Mouse (Mus musculus) erythroblast, adult 5-6 weeks (primary cell): ENCODE measurements around the gene Gpc6. TPM values are rescaled to one million over a fixed set of nuclear protein-coding genes. Genes with fewer than 3 reads are reported as not detected.

Experiments
- ATAC-seq: replicated peaks from 2 replicates; pipeline ENCODE4 v1.8.0; 2016; ENCODE audit warnings: moderate number of reproducible peaks, mild to moderate bottlenecking, moderate TSS enrichment, inconsistent platforms; ENCODE audit not compliant: poor library complexity, low FRiP score, severe bottlenecking
- total RNA-seq, 2 experiments: library from RNA; stranded (forward) in 1 of 2; stranded (reverse) in 1 of 2; fragments of 150-400 nt in 1 of 2; fragments of 200-764, 138-1000 nt in 1 of 2; gene quantifications; 2 replicates each; pipeline versions ENCODE4 v1.2.3 to v1.2.4; 2015 to 2017; ENCODE audit warnings: low replicate concordance in 2 of 2

Gene Gpc6
- total RNA-seq, 2 experiments from 2014 or later: not detected

DNA sequence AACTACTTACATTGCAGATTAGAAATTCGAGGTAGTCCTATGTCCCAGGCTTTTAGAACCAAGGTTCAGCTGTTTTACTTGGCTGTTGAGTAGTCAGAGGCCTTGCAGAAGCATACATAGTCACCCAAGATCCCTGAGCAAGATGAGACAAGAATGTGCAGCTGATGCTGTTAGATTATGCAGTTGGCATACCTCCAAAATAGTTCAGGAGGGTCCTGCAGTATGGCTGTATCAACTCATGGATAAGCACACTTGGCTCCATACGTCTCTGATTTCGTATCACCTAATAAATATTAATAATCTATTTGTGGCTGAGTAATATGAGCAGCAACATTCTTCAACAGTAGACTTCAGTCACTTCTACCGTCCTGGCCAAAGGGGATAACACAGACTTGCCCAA lies 737.1 kb downstream of the Gpc6 start:
- ATAC-seq: no peak

DNA sequence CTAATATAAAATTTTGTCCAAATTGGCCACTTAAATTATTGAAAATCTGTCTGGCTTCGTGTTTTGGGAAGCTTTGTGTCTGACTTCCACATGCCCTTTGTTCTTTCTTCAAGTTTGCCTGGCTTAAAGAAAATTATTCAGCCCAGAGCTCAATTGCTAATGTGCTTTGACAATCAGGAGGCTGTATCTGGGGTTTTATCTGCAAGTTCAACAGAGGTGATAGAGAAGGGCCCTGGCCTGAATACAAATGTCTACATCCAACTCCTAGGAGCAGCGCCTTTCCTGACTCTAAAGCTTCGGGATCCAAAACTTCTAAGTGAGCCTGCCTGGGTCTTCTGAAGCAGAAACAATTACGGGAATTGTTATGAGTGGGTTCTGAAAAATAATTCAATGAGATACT lies 739.7 kb downstream of the Gpc6 start:
- ATAC-seq: no peak

- no peak for ATAC-seq
Measured at GRCm38 (mm10) chr14:117666126-117666525, 741.0 kb downstream of the Gpc6 start.

DNA sequence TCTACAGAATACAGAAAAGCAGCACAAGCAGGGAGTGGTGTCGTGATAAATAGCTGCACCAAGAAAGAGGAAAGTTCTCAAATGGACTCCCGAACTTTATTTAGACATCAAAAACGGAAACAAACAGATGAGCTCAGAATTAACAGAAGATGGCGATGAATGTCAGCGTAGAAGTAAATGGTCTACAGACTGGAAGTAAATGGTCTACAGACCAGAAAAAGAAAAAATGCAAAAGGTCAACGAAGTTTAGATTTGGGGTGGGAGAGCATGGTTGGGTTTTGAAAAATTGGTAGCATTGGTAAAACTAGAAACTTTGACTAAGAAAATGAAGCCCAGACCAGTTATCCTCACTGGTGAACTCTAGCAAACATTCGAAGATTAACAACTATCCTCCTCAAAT lies 748.4 kb downstream of the Gpc6 start:
- ATAC-seq: no peak

DNA sequence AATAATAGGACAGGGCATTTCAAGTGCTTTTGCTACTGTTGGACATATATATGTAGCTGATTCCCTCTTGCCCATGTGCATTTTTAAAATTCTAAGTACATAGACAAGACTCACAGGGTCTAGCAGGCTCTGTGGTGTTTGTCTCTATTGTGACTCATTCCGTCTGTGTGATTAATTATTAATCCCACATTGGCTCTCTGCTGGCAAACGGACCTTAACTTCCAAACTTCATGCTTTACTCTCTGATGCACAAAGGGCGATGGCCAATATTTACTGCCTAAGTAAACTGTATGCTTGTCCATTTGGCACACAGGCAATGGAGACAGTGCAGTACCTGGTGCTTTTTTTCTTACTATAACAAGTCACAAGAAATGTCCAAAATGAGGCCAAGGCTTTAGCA lies 749.4 kb downstream of the Gpc6 start:
- no peak for ATAC-seq

DNA sequence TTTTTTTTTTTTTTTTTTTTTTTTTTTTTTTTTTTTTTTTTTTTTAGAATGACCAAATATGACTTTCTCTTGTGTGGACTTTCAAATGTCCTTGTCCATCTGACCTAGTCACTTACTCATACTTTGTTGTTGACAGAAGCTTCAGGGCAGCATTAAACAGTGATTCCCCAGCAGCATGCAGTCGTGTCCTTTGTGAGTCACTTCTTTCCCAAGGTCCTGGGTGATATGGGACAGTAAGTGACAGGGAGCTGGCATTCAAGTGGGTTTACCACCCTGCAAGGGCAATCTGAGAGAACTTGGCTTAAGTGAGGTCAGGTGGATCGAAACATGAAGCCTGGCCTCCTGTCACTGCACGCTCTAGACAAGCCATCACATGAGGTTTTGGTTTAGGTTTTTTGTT lies 754.8 kb downstream of the Gpc6 start:
- no peak for ATAC-seq

DNA sequence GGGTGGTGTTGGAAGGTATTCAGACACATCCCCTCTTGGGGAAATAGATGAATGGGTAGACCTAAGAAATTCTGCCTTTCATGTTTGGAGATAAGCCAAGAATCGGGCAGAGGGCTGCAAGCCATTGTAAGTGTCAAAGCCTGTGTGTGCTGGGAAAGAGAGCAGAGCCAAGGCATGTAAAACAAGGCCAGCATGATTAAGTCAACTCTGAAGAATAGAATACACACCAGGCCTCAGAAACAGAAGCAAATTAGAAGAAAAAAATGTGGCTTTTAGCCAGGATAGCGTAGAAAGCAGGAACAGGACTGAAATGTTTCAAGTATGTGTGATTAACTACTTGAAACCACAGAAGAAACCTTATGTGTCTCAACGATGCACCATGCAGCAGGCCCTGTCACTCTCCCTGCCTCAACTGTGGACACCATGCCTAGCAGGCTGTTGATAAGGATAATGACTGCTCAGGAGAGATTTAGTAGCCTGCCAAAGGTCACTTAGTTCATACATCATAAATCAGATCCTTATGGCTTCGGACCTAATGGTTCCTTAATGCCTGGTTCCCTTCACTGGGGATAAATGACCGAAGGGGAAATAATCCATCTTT lies 756.3 kb downstream of the Gpc6 start:
- ATAC-seq: no peak

- no peak for ATAC-seq
Measured at GRCm38 (mm10) chr14:117683149-117683548, 758.0 kb downstream of the Gpc6 start.

- ATAC-seq: no peak
Measured at GRCm38 (mm10) chr14:117689848-117690247, 764.7 kb downstream of the Gpc6 start.

DNA sequence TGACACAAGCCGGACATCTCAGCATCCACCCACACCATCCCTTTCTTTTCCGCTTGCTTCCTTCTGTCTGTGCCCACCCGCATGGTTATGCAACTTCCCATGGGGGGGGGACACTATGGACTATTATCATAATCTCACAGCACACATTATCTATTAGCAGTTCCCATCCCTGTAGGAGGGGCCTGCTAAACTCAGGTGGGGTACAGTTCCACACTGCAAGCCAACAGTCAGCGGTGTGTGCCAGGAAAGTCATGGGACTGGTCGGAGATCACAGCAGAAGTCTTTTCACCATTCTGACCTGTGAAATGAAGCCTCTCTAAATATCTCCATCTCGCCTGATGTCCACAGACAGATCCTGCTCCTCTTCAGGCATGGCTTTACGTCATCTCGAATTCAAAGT lies 770.5 kb downstream of the Gpc6 start:
- no peak for ATAC-seq

DNA sequence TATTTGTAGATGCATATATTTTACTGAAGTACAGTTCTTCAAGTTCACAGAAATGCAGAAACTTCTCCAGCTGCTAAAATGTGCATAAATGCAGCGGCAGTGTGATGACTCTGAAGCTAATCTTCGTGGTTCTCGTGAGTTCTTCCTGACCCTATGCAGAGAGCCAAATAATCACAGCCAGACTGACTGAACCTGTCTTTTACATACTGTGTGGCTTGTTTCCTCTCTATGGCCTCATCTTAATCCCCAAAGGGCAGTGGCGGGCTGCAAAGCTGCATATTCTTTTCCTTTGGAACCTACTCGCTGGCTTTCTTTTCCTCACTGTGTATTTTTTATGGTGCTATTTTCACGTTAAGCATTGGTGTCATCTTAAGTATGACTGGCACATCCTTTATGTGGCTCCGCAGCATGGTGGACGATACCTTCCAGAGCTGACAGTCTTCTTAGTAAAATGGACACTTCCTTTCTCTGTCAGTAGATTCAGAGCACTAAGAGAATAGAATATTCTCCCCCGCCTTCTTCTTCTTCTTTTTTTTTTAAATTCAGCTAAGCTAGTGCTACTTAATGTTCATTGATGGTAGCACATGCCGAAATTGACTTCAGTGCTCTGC lies 775.7 kb downstream of the Gpc6 start:
- ATAC-seq: no peak

GRCm38 (mm10) chr14:117708817-117709216 lies 783.7 kb downstream of the Gpc6 start:
- no peak for ATAC-seq

- no peak for ATAC-seq
Measured at GRCm38 (mm10) chr14:117710463-117710911, 785.4 kb downstream of the Gpc6 start.

GRCm38 (mm10) chr14:117712311-117712710 lies 787.2 kb downstream of the Gpc6 start:
- no peak for ATAC-seq

GRCm38 (mm10) chr14:117714165-117714564 lies 789.0 kb downstream of the Gpc6 start:
- no peak for ATAC-seq

- ATAC-seq: no peak
Measured at GRCm38 (mm10) chr14:117716305-117716704, 791.2 kb downstream of the Gpc6 start.

GRCm38 (mm10) chr14:117728741-117729140 lies 803.6 kb downstream of the Gpc6 start:
- no peak for ATAC-seq

DNA sequence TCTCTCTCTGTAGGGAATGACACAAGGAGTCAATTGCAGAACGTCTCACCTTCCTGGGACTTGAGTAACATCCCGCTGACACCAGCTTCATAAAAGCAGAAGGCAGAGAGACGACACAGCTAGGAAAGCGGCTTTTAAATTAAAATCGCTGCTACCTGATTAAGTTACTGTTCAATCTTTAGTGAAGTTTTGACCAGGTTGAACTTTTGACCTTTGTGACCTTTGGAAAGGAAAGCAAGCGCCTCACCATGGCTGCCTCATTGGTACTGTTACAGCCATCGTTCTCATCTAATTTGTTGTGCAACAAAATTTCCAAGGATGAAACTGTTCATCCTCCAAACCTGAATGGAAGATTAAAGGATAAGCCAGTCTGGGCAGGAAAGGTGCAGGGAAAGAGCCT lies 830.1 kb downstream of the Gpc6 start:
- ATAC-seq: no peak

DNA sequence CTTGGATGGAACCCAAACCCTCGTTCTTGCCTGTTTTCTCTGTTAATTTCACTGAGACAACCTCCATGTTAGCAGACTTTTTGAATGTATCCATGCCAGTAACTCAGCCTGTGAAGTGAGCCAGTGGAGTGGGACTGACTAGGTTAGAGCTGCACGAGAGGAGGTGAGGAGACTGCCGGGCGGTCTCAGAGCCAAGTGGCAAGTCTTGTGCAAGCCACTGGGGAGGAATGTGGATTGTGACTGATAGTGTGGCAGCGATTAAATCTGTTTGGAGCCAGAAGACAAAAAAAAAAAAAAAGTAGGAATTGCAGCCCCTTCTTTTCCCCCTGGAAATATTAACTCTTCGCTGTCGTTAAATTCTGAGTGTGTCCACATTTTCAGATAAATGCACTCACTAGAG lies 831.4 kb downstream of the Gpc6 start:
- no peak for ATAC-seq

- no peak for ATAC-seq
Measured at GRCm38 (mm10) chr14:117757790-117758358, 832.8 kb downstream of the Gpc6 start.

DNA sequence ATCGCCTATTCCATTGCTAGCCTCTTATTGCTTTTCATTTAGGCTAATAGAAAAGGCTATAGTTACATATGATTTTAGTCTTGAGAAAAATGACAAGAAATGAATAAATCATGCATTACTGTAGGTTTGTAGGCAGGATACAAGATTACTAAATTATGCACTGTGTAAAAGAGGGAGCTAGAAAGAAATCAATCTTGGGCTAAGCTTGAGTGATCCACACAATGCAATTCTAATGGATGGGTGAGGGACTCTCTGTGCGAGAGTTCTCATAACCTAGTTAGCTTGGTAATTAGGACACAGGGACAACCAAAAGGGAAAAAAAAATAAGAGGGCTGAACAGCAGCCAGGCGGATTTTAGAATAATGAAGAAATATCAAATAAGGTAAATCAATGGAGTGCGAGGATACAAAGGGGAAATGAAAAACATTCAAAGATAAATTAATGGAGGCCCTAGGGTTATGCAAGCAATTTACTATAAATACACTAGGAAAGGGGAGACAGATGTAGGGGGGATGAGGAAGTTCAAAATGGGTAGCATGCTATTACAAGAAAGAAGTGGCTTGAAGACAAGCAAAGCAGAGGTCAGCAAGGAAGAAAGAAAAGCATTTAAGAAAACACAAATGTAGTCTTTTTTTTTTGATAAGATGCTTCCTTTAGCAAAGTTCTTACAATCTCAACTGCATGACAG lies 835.9 kb downstream of the Gpc6 start:
- no peak for ATAC-seq
